Mouse (Mus musculus) G1E (cell line): Measurements from ENCODE around the gene Zkscan5.

Experiments used
- CTCF ChIP-seq: IDR thresholded peaks from 2 replicates; pipeline ENCODE4 v1.5.1; 2012; ENCODE audit warnings: low read depth, low read length, inconsistent platforms, mixed read lengths
- GATA1 ChIP-seq: IDR thresholded peaks from 2 replicates; pipeline ENCODE4 v1.6.1; 2012; ENCODE audit warnings: borderline replicate concordance, low read length, inconsistent platforms, mixed read lengths
- GATA2 ChIP-seq: IDR thresholded peaks from 2 replicates; pipeline ENCODE4 v1.6.1; 2012; ENCODE audit warnings: low read depth, low read length, inconsistent platforms, borderline replicate concordance
- POLR2AphosphoS5 ChIP-seq: IDR thresholded peaks from 2 replicates; pipeline ENCODE4 v1.6.1; 2012; ENCODE audit warnings: low read depth, low read length, inconsistent platforms; ENCODE audit not compliant: insufficient replicate concordance
- TAL1 ChIP-seq: conservative IDR thresholded peaks from 2 replicates; pipeline ENCODE4 v1.6.1; 2012; ENCODE audit warnings: low read depth, low read length, inconsistent platforms, mixed read lengths

DNA sequence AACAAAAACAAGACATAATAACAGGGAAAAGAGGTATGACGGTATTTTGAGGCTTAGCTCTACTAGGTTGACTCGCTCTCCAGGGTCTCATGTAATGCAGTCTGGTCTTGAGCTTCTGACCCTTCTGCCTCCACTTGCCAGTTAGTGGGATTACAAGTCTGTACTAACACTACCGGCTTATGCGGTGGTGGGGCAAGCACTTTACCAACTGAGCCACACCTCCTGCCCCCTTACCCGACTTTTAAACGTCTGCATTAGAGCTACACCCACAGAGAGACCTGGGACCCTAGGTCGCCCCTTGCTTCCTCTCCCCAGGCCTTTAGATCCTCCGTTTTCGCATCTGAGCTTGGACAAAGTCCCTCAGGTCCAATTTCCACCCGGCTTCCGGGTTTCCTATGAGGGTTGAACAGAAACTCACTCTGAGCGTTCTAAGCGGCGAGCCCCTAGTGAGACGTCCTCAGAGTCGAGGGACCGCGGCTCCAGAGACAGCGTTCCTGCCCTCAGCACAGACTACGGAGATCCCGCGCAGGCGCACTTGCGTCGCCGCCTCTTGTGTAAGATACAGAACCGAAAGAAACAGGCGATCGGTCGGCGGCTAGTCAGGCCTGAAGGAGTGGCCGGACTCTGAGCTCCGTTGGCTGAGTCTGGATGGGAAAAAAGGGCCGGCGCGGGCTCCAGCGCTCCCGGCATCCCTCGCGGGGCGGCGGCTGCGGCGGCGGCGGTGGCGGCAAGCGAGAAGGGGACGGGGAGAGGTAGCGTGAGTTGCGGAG, 37.6 kb upstream of the Zkscan5 start, which contains the start of the genes Ptcd1 and Cpsf4:
- TF ChIP-seq TAL1 = no peak
- TF ChIP-seq CTCF = no peak
- TF ChIP-seq GATA1 = no peak
- TF ChIP-seq POLR2AphosphoS5 = no peak
- no peak for TF ChIP-seq GATA2
